Mouse (Mus musculus): ENCODE measurements around the gene Zfp568. TPM values are rescaled to one million over a fixed set of nuclear protein-coding genes. Genes with fewer than 3 reads are reported as not detected.

The Zfp568 gene
- polyA plus RNA-seq, 1 experiment: 27.4 TPM

DNA sequence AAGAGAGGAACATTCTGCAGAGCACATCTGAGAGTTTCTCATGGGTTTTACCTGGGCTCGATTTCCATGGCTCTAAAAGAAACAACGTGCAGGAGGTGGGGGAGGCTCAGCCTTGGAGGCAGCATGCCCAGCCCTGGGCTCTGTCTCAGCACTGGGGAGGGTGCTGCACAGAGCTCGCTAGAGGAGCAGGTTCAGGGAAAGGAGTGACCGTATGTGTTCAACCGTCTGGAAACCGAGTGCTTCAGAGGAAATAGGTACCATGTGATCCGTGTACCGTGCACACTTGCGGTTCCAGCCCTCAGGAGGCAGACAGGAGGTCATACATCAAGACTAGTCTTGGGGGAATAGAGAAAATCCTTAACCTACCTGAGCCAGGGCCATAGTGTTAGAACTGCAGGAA is 60.6 kb downstream of the Zfp568 start:
- Histone ChIP-seq H3K27me3 (ENCODE audit: control insufficient read depth, insufficient read depth, insufficient read length) (no peaks in the 10 kb centered on the region), H3K36me3 (ENCODE audit: control insufficient read depth, insufficient read depth) (no peaks in the 10 kb centered on the region), H3K4me2 (ENCODE audit: low read depth) (no peak overlapping the region), H3K79me2 (ENCODE audit: control insufficient read depth, insufficient read depth) (no peaks in the 10 kb centered on the region), H3K4me3 (no peak overlapping the region), H3ac (ENCODE audit: control insufficient read depth, insufficient read length) (no peak overlapping the region)
- TF ChIP-seq MYOG (IDR thresholded peaks at IDR 0.05; ENCODE audit: control insufficient read depth in 1 of 3, insufficient read depth in 1 of 3, insufficient read length in 2 of 3, low read depth in 2 of 3) (no peak), USF1 (IDR thresholded peaks at IDR 0.05; ENCODE audit: low read depth) (no peak)

DNA sequence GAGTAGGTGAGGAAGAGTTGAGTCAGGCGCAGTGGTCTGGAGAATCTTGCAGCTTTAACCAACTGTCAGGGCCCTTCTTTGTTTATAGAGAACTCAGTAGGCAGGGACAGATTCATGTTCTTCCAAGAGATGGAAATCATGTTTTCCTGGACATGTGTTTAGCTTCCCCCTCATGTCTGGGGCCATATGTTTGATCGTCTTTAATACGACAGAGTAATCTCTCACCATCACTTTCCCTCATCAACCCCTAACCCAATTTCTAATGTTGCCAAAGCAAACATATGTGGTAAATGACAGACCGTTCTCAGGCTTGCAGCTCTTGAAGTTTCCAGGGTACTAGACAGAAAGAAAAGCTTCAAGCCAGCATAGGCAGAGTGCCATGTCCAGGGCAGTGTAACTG is 64.4 kb downstream of the Zfp568 start:
- Histone ChIP-seq H3ac (ENCODE audit: control insufficient read depth, insufficient read length) (no peak overlapping the region), H3K79me2 (ENCODE audit: control insufficient read depth, insufficient read depth) (no peaks in the 10 kb centered on the region), H3K36me3 (ENCODE audit: control insufficient read depth, insufficient read depth) (no peaks in the 10 kb centered on the region), H3K4me3 (no peak overlapping the region), H3K4me2 (ENCODE audit: low read depth) (no peak overlapping the region), H3K27me3 (ENCODE audit: control insufficient read depth, insufficient read depth, insufficient read length) (no peaks in the 10 kb centered on the region)
- no peak for TF ChIP-seq REST (IDR thresholded peaks at IDR 0.05; ENCODE audit: insufficient read depth, insufficient read length)
- TF ChIP-seq SRF (IDR thresholded peaks at IDR 0.05; ENCODE audit: control insufficient read depth, insufficient read length, low read depth): no peak
- no peak for TF ChIP-seq MAX (IDR thresholded peaks at IDR 0.05; ENCODE audit: low read depth)
- TF ChIP-seq TCF3 (IDR thresholded peaks at IDR 0.05; ENCODE audit: insufficient read length, low read depth): no peak
- no peak for TF ChIP-seq E2F4 (IDR thresholded peaks at IDR 0.05; ENCODE audit: insufficient read depth)
- no peak for TF ChIP-seq MYOG (IDR thresholded peaks at IDR 0.05; ENCODE audit: control insufficient read depth in 1 of 3, insufficient read depth in 1 of 3, insufficient read length in 2 of 3, low read depth in 2 of 3)
- no peak for TF ChIP-seq POLR2AphosphoS2 (IDR thresholded peaks at IDR 0.05; ENCODE audit: insufficient read length, low read depth)
- TF ChIP-seq TCF12 (IDR thresholded peaks at IDR 0.05; ENCODE audit: insufficient read depth, poor library complexity, severe bottlenecking): no peak
- TF ChIP-seq CEBPB (IDR thresholded peaks at IDR 0.05; ENCODE audit: insufficient read depth, poor library complexity, severe bottlenecking): no peak
- no peak for TF ChIP-seq POLR2A (IDR thresholded peaks at IDR 0.05; ENCODE audit: insufficient read length, low read depth)
- no peak for TF ChIP-seq USF1 (IDR thresholded peaks at IDR 0.05; ENCODE audit: low read depth)

DNA sequence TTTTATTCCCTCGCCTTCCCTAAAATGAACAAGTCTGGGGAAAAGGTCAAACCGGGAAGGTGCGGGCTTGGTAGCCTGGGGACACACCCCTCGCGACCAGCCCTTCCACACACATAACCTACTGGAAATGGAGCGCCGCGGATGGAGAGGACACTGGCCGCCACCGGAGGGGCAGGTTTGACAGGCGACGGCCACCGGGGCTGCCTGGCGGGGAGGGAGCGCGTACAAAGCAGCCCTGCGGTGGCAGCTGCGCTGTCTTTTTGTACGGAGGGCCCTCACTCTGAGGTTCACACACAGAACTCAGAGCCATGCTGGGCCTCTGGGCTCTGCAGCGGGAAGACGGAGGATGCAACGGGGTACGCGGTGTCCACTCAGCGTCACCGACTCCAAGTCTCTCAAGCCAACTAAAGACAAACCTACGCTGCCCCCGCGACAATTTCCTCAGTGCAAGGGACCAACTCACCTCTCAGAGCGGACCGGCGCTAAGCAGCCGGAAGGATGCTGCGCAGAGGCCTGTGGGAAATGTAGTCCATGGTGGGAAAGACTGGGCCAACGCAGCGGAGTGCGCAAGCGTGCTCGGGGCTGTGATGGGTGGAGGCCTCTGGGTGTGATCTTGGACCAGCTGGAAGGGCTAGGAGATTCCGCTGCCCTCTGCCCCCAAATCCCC is 67.3 kb downstream of the Zfp568 start, which contains the start of gene Zfp14:
TSS of gene Zfp14 (minus strand) at position 499 of the 667 bp plus-strand sequence.
- Histone ChIP-seq H3K27me3 (ENCODE audit: control insufficient read depth, insufficient read depth, insufficient read length) (no peaks in the 10 kb centered on the region), H3ac (ENCODE audit: control insufficient read depth, insufficient read length) (peak within 1 kb of the TSS; percentile 4), H3K79me2 (ENCODE audit: control insufficient read depth, insufficient read depth) (no peaks in the 10 kb centered on the region), H3K36me3 (ENCODE audit: control insufficient read depth, insufficient read depth) (peaks cover 7% of the 10 kb centered on the region), H3K4me3 (peak within 1 kb of the TSS; percentile 39), H3K4me2 (ENCODE audit: low read depth) (peak within 1 kb of the TSS; percentile 80)
- TF ChIP-seq TCF3 (IDR thresholded peaks at IDR 0.05; ENCODE audit: insufficient read length, low read depth): no peak
- TF ChIP-seq MYOG (IDR thresholded peaks at IDR 0.05; ENCODE audit: control insufficient read depth in 1 of 3, insufficient read depth in 1 of 3, insufficient read length in 2 of 3, low read depth in 2 of 3): peak in 1 of 3 experiments; percentile 19
- TF ChIP-seq REST (IDR thresholded peaks at IDR 0.05; ENCODE audit: insufficient read depth, insufficient read length): no peak
- TF ChIP-seq POLR2AphosphoS2 (IDR thresholded peaks at IDR 0.05; ENCODE audit: insufficient read length, low read depth): peak; percentile 49
- no peak for TF ChIP-seq MAX (IDR thresholded peaks at IDR 0.05; ENCODE audit: low read depth)
- TF ChIP-seq POLR2A (IDR thresholded peaks at IDR 0.05; ENCODE audit: insufficient read length, low read depth): peak; percentile 47
- TF ChIP-seq TCF12 (IDR thresholded peaks at IDR 0.05; ENCODE audit: insufficient read depth, poor library complexity, severe bottlenecking): no peak
- TF ChIP-seq USF1 (IDR thresholded peaks at IDR 0.05; ENCODE audit: low read depth): no peak
- peak in 1 of 3 experiments; percentile 54 for TF ChIP-seq MYOD1 (IDR thresholded peaks at IDR 0.05; ENCODE audit: control insufficient read depth in 1 of 3, insufficient read length in 2 of 3, low read depth in 2 of 3)
- no peak for TF ChIP-seq CEBPB (IDR thresholded peaks at IDR 0.05; ENCODE audit: insufficient read depth, poor library complexity, severe bottlenecking)
- TF ChIP-seq E2F4 (IDR thresholded peaks at IDR 0.05; ENCODE audit: insufficient read depth): no peak
- no peak for TF ChIP-seq SRF (IDR thresholded peaks at IDR 0.05; ENCODE audit: control insufficient read depth, insufficient read length, low read depth)

DNA sequence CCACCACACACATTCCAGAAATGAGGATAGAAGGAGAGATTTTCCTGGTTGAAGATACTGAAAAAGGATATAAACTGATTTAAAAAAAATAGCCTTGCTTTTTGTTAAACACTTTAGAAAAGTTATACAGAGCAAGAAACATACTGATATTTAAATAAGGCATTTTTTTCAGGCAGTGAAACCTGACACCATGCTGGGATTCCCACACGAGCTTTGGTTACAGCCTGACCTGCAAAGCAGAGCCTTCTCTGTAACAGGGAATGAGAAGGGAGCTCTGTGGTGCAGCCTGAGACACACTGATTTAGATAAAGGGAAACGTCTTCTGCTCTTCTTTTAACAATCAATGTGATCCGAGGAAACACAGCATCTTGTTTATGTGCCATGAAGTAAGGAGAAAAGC is 69.8 kb downstream of the Zfp568 start:
- Histone ChIP-seq H3K79me2 (ENCODE audit: control insufficient read depth, insufficient read depth) (no peaks in the 10 kb centered on the region), H3ac (ENCODE audit: control insufficient read depth, insufficient read length) (no peak overlapping the region), H3K27me3 (ENCODE audit: control insufficient read depth, insufficient read depth, insufficient read length) (no peaks in the 10 kb centered on the region), H3K36me3 (ENCODE audit: control insufficient read depth, insufficient read depth) (peaks cover 14% of the 10 kb centered on the region), H3K4me2 (ENCODE audit: low read depth) (peak overlapping the region; percentile 19), H3K4me3 (no peak overlapping the region)
- TF ChIP-seq MAX (IDR thresholded peaks at IDR 0.05; ENCODE audit: low read depth): no peak
- no peak for TF ChIP-seq MYOG (IDR thresholded peaks at IDR 0.05; ENCODE audit: control insufficient read depth in 1 of 3, insufficient read depth in 1 of 3, insufficient read length in 2 of 3, low read depth in 2 of 3)
- TF ChIP-seq TCF12 (IDR thresholded peaks at IDR 0.05; ENCODE audit: insufficient read depth, poor library complexity, severe bottlenecking): no peak
- TF ChIP-seq USF1 (IDR thresholded peaks at IDR 0.05; ENCODE audit: low read depth): no peak
- no peak for TF ChIP-seq MYOD1 (IDR thresholded peaks at IDR 0.05; ENCODE audit: control insufficient read depth in 1 of 3, insufficient read length in 2 of 3, low read depth in 2 of 3)
- no peak for TF ChIP-seq POLR2A (IDR thresholded peaks at IDR 0.05; ENCODE audit: insufficient read length, low read depth)
- no peak for TF ChIP-seq CEBPB (IDR thresholded peaks at IDR 0.05; ENCODE audit: insufficient read depth, poor library complexity, severe bottlenecking)
- no peak for TF ChIP-seq E2F4 (IDR thresholded peaks at IDR 0.05; ENCODE audit: insufficient read depth)
- no peak for TF ChIP-seq REST (IDR thresholded peaks at IDR 0.05; ENCODE audit: insufficient read depth, insufficient read length)
- TF ChIP-seq TCF3 (IDR thresholded peaks at IDR 0.05; ENCODE audit: insufficient read length, low read depth): no peak
- TF ChIP-seq SRF (IDR thresholded peaks at IDR 0.05; ENCODE audit: control insufficient read depth, insufficient read length, low read depth): no peak
- no peak for TF ChIP-seq POLR2AphosphoS2 (IDR thresholded peaks at IDR 0.05; ENCODE audit: insufficient read length, low read depth)

Measured in myocyte (in vitro differentiated cells).